Mouse (Mus musculus): ENCODE measurements at regions not wholly inside any gene's neighbourhood (a gene's known extent, or its start where the extent isn't known, plus 50 kb on each side); places are given as distances from the start of the nearest gene placed in this dataset.

GRCm38 (mm10) chr3:149811036-149811435, 820.7 kb upstream of the Adgrl2 start:
- DNase-seq, result no peak

- no peak for DNase-seq
Observed at GRCm38 (mm10) chr3:149805345-149805744, 815.0 kb upstream of the Adgrl2 start.

DNA sequence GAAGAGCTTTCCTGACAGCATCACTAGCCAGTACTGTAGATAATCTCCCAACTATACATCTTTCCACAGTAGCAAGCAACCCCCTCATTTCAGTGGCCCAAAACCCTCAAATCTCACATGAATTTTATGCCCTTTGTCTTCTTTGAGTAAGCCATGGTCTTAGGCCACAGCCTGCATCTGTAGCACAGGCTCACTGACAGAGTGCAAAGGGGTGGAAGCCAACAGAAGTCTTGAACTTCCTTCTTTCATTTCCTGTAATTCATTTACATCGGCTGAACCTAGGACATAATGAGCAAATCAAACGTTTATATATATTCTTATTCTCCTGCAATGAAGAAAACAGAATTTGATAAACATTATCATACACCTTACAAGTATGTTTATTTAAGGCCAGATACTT, 805.8 kb upstream of the Adgrl2 start:
- DNase-seq, result no peak

GRCm38 (mm10) chr3:149791593-149791992, 801.2 kb upstream of the Adgrl2 start:
- DNase-seq, result no peak

DNA sequence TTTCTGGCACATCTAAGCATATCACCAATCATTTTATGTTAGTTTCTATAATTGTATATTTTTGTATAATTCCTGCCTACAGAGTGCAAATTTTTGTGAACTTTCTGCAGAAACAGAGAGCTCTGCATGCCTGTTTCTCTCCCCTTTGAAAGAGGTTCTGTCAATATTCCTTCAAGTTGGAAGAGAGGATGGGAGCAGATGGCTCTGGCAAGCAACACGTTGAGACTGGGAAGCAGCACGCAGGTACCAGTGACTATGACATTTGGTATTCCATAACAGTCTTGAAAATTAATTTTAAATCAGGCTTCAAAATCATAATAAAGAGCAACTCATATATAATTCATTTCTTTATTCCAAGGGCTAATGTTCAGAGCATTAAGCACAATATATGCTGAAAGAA, 795.7 kb upstream of the Adgrl2 start:
- DNase-seq, result no peak

GRCm38 (mm10) chr3:149783903-149784608, 793.7 kb upstream of the Adgrl2 start:
- no peak for DNase-seq

GRCm38 (mm10) chr3:149767847-149768421, 777.6 kb upstream of the Adgrl2 start:
- no peak for DNase-seq

DNA sequence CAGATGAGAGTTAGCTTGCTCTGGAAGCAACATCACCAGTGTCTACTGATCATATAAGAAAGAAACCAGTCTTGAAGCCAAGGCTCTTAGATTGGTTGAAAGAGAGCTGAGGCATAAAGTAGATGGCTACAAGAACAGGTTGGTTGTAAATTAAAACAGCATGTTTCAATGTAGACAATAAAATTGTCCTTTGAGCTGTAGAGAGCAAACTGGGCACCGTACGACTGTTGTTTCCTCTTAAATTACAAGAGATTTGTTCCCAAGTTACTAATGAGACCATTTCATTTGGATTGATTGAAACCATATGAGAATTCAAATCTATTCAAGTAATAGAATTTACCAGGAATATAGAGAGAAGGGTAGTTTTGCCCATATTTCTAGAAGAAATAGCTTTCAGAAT, 770.9 kb upstream of the Adgrl2 start:
- DNase-seq, result no peak

DNA sequence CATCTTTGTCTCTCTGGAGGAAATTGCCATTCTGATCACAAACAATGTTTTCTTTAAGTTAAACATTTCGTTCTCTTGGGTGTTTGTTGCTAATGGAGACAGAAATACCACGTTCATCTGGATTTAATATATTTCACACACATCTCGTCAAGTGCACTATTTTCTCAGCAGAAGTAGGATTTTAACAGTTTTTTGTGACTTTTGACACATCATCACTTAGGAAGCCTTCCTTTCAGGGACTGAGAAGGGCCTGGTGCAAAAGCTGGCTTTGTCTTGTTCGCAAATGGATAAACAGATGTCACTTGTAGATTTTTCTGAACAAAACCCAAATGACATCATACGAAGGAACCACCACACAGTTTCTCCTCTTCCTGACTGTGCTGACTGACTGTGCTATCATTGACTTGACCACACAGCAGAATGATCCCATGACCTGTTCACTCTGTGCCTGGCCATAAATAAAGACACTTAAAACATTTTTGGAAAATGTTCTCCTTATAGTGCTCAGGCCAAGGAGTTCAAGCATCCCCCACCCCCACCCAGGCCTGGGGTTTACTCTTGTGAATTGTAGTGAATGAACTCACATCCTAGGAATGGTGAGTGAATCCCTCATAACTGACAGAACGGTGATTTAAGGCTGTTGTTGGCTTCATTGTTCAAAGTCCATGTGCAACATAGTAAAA, 767.7 kb upstream of the Adgrl2 start:
- DNase-seq, result no peak

DNA sequence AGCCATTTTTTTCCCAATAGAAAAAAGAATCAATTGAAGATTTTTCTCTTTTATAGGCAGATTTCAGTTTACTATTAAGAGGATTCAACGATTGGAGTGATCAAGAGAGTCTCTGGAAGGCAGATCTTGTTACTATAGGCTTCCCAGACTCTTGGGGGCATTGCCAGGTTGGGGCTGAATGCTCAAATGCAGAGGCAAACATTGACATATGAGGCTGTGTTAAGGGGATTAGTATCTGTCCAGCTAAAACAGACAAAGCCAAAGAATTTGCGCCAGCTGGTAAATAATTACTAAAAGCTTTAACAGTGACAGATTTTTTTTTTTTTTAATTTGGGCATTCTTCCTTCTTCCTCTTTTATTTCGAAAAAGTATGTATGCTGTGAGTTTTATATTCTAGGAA, 745.7 kb upstream of the Adgrl2 start:
- DNase-seq, result no peak

GRCm38 (mm10) chr3:149726212-149726611, 735.9 kb upstream of the Adgrl2 start:
- no peak for DNase-seq

DNA sequence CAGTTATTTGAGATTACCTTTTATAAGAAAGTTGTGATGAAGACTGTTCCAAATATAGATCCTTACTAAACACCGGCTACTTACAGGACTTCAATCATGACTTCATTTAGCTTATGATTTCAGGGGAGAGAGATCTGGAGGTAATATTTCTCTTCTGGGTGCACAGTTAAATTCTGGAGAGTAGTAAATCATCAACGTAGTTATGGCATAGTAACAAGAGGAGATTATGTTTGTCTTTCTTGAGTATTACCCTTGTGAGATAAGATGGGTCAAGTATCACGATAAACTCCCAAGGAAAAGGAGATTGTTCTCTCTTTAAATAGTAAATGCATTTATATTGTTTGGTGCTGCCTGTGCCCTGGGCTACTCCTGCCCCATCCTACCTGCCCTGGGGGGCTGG, 734.5 kb upstream of the Adgrl2 start:
- no peak for DNase-seq

DNA sequence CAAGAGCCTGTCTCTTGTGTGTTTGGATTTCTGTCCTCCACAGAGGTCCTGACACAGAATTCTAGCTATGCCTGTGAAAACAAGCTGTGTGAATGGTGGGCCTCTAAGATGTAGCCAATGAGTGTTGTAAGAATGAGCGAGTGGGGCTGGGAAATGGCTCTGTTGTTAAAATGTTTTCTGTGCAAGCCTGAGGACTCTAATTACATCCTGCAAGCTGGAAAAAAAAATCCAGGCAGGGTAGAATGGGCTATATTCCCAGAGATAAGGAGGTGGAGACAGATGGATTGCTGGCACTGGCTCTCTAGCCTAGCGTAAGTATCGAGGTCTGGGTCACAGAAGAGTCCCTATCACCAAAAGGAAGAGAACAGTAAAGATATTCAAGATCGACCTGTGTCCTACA, 731.5 kb upstream of the Adgrl2 start:
- no peak for DNase-seq

DNA sequence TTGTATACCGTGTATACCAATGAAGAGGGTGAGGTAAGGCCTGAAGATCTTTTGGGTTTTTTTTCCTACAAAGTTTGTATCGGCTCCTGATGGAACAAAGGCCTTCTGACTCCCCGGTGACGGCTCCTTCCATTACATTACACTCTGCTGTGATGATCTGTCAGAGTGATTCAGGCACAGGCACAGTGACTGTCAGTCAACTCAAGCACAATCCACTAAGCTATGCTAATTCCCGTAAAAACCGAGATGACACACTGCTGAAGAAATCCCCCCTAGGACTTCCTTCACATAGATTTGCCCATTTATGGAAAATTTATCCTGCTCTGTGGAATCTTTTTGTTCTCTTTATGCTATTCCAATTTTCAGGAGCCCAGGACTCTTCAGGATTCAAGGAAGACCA, 730.0 kb upstream of the Adgrl2 start:
- DNase-seq, result no peak

DNA sequence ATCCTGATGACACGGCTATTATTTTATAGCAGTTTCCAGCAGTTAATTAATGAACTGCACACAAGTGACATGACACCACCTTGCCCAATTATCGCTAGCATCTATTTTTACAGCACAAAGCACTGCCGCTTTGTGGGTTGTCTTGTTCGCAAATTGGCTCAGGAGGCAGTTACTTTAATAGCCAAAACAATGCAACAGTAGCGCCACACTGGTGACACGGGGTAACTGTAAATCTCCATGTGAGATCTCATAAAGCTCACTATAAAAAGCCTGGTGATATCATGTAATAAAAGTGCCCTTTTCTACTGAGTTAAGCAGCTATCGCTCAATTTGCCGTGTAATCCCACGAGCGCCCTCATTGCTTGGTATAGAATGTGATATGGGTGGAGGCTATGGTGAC, 715.4 kb upstream of the Adgrl2 start:
- no peak for DNase-seq

GRCm38 (mm10) chr3:149705322-149705721, 715.0 kb upstream of the Adgrl2 start:
- DNase-seq, result no peak

DNA sequence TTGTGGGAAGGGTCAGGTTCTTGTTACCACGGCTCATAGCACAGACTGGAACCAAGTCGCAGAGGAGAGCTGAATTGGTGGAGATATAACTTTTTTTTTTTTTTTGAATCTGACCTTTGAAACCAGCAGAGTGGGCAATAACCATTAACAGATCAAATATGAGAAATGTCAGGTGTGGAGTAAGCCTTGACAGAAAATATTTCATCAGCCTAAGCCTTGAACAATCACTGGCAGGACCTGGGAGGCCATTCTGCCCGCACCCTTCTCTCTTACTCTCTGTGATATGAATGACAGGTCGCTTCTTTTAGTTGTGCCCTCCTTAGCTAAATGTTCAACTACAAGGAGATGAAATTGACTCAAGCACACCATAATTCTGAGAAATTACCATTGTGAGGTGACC, 714.1 kb upstream of the Adgrl2 start:
- no peak for DNase-seq

DNA sequence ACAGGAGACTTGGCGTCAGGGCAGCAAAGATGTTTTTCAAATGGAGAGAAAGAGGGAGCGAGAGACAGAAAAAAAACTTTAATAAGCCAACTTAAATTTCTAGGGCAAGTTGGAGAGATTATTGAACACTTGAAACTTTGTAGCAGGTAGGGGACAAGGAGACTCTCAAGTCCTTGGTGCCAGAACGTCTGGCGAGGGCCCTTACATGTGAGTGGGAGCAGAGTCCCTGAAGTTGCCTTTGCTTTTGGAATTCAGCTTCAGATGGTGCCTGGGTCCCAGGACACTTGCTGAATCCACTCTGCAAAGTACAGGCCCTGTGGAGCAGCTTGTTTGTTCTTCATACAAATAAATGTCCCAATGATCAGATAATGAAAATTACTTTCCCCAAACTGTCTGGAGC, 693.2 kb upstream of the Adgrl2 start:
- DNase-seq, result no peak

DNA sequence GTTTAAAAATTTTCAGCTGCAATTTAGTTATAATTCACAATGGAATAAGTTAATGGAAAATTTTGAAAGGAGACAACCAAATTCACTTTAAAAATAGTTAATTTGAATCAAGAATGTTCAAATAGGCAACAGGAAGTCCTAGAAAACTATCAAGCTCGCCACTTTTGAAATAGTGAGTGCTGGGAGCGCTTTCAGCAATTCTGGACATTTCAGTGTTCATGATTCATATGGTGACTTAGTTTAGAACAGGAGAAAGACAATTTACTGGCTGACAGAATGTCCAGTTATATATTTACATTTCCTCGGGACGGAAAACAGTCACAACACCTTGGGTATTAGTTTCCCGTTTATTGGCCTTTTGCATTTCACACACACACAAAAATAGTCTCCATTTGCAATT, 691.9 kb upstream of the Adgrl2 start:
- DNase-seq, result no peak

DNA sequence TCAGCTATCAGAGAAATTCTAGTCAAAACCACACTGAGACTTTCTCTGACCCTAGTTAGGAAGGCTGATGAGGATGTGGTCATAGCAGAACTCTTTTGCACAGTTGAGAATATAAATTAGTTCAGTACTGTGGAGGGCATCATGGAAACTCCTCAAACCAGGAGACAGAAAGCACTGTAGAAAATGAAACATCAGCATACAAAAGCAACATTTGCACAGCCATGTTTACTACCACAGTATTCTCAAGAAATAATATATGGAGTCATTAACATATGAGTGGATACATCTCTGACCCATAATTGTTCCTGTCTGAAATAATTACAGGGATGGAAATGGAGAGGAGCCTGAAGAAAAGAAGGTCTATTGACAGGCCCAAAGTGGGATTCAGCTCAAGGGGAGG, 683.6 kb upstream of the Adgrl2 start:
- no peak for DNase-seq

- no peak for DNase-seq
Observed at GRCm38 (mm10) chr3:149664624-149665023, 674.3 kb upstream of the Adgrl2 start.

GRCm38 (mm10) chr3:149638324-149638723, 648.0 kb upstream of the Adgrl2 start:
- DNase-seq, result no peak

- DNase-seq, result no peak
Observed at GRCm38 (mm10) chr3:149626186-149626585, 635.8 kb upstream of the Adgrl2 start.

- no peak for DNase-seq
Observed at GRCm38 (mm10) chr3:149625497-149625896, 635.1 kb upstream of the Adgrl2 start.

- no peak for DNase-seq
Observed at GRCm38 (mm10) chr3:149625066-149625465, 634.7 kb upstream of the Adgrl2 start.
